Mouse (Mus musculus): ENCODE measurements around the gene Pafah1b1. TPM values are rescaled to one million over a fixed set of nuclear protein-coding genes. Genes with fewer than 3 reads are reported as not detected.

Gene Pafah1b1
- 19.0 and 21.6 TPM in 2 replicates for polyA plus RNA-seq (2012; rRNA removed)

DNA sequence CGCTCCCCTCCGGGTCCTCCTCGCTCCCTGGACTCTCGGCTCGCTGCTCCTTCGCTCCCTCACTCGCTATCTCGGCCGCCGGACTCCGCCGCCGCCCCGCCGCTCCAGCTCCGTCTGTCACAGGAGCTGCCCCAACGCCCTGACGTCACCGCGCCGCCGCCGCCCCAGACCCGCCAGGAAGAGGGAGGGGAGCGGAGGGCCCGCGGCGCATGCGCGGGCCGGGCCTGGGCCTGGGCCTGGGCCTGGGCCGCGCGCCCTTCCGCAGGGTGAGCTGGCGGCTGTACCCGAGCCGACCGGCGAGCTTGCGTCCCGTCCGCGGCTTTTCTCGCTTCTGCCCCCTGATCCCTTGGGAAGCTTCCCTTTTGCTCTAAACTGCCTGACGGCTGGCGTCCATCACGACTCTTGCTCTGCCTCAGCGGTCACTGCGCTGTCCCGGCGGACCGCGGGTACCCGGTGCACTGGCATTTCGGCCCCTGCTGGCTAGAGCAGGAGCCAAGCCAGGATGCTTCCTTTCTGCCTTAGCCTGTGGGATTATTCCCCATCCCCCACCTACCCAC is at the start of gene Pafah1b1:
Pafah1b1 (minus strand) TSS at position 436 of the 557 bp plus-strand sequence.

DNA sequence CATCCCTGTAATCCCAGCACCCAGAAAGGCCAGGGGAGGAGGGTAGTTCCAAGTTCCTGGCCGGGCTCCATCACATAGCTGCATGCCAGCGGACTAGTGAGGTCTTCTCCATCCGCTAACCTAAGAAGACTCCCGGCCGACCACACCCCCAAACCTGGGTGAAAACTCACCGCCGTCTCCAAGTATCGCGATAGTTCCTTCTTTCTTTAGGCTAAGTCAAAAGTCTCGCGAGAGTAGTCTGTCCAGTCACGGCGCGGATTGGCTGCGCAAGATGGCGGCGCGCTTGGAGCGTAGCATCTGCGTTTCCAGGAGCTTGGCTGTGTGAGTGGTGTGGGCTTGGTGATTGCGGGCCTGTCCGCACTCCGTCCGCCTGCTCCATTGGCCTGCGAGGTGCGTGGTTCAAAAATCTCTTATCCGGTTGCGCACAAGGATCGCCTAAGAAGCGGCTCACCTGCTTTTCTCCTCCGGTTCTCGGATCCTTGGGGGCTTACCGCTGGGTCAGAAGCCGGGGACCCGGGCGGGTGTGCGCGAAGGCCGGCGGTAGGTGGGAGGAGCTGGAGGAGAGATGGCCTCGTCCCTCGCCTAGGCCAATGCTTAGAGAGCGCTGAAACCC is 46.2 kb upstream of the Pafah1b1 start, which contains the start of gene Mettl16:
Mettl16 (plus strand) TSS at position 236 of the 613 bp plus-strand sequence.

GRCm38 (mm10) chr11:74649095-74649646 is 75.3 kb downstream of the Pafah1b1 start, which contains the start of gene Cluh:
TSS of gene Cluh (plus strand) at chr11:74649495.

Other genes starting within 250 kb of the Pafah1b1 start
- 0.98 and 1.3 TPM in 2 replicates for gene Rap1gap2, start 113.8 kb downstream of the Pafah1b1 start, polyA plus RNA-seq (2012; rRNA removed)
- 10.0 and 12.7 TPM in 2 replicates for gene Ccdc92b, start 105.1 kb downstream of the Pafah1b1 start, polyA plus RNA-seq (2012; rRNA removed)
- 25.4 and 30.1 TPM in 2 replicates for gene Cluh, start 75.2 kb downstream of the Pafah1b1 start, polyA plus RNA-seq (2012; rRNA removed)
- gene Mettl16, start 46.2 kb upstream of the Pafah1b1 start, polyA plus RNA-seq (2012; rRNA removed) = 9.9 and 10.3 TPM in 2 replicates
- gene Mnt, start 106.2 kb upstream of the Pafah1b1 start, polyA plus RNA-seq (2012; rRNA removed) = 2.2 and 2.4 TPM in 2 replicates
- 2.2 and 2.5 TPM in 2 replicates for gene Sgsm2, start 172.4 kb upstream of the Pafah1b1 start, polyA plus RNA-seq (2012; rRNA removed)
- 17.8 and 20.1 TPM in 2 replicates for gene Tsr1, start 173.4 kb upstream of the Pafah1b1 start, polyA plus RNA-seq (2012; rRNA removed)
- gene Smg6, start 201.2 kb upstream of the Pafah1b1 start, polyA plus RNA-seq (2012; rRNA removed) = 5.4 and 6.1 TPM in 2 replicates
- 2.0 and 2.4 TPM in 2 replicates for gene Srr, start 201.3 kb upstream of the Pafah1b1 start, polyA plus RNA-seq (2012; rRNA removed)

Data from liver, embryonic 14 days (tissue).